Mouse (Mus musculus) myocyte (in vitro differentiated cells): ENCODE data around the gene Cngb1.

Experiments used
- CEBPB ChIP-seq: IDR thresholded peaks from 2 replicates; pipeline ENCODE4 v1.6.1; 2011; ENCODE audit warnings: mild to moderate bottlenecking, moderate library complexity; ENCODE audit not compliant: poor library complexity, insufficient read depth, severe bottlenecking
- E2F4 ChIP-seq: IDR thresholded peaks from one replicate; pipeline ENCODE4 v1.6.1; 2011; ENCODE audit warnings: mild to moderate bottlenecking, control low read depth, moderate library complexity; ENCODE audit not compliant: insufficient read depth
- MAX ChIP-seq: IDR thresholded peaks from one replicate; pipeline ENCODE4 v1.6.1; 2011; ENCODE audit warnings: low read depth, mild to moderate bottlenecking, control low read depth
- MYOG ChIP-seq, 3 experiments: IDR thresholded peaks; one replicate each; pipeline ENCODE4 v1.6.1; 2011; ENCODE audit warnings: control low read depth in 2 of 3, low read depth in 2 of 3, mild to moderate bottlenecking in 2 of 3; ENCODE audit not compliant: insufficient read length in 2 of 3, control insufficient read depth in 1 of 3, insufficient read depth in 1 of 3
- POLR2A ChIP-seq: IDR thresholded peaks from one replicate; pipeline ENCODE4 v1.6.1; 2011; ENCODE audit warnings: low read depth, mild to moderate bottlenecking, control low read depth, moderate library complexity; ENCODE audit not compliant: insufficient read length
- REST ChIP-seq: IDR thresholded peaks from one replicate; pipeline ENCODE4 v1.6.1; 2011; ENCODE audit warnings: mild to moderate bottlenecking, control low read depth, moderate library complexity; ENCODE audit not compliant: insufficient read depth, insufficient read length
- SRF ChIP-seq: IDR thresholded peaks from one replicate; pipeline ENCODE4 v1.6.1; 2011; ENCODE audit warnings: low read depth; ENCODE audit not compliant: control insufficient read depth, insufficient read length
- TCF12 ChIP-seq: IDR thresholded peaks from one replicate; pipeline ENCODE4 v1.6.1; 2011; ENCODE audit warnings: mild to moderate bottlenecking, control low read depth; ENCODE audit not compliant: poor library complexity, insufficient read depth, severe bottlenecking
- USF1 ChIP-seq: IDR thresholded peaks from one replicate; pipeline ENCODE4 v1.6.1; 2011; ENCODE audit warnings: low read depth, mild to moderate bottlenecking, control low read depth, moderate library complexity

- TF ChIP-seq SRF (no peak), E2F4 (no peak), POLR2A (no peak), REST (no peak), CEBPB (no peak), MYOG (IDR thresholded peaks at IDR 0.05; ENCODE audit: control insufficient read depth in 1 of 3, insufficient read depth in 1 of 3, insufficient read length in 2 of 3, low read depth in 2 of 3) (no peak), USF1 (no peak), MAX (no peak), TCF12 (no peak)
These were observed 4.1 kb upstream of the Cngb1 start, which contains the start of gene Tepp for GRCm38 (mm10) chr8:95310342-95310970.
